Mouse (Mus musculus) limb, embryonic 14.5 days (tissue): ENCODE measurements around the gene Rfx2. TPM values are rescaled to one million over a fixed set of nuclear protein-coding genes. Genes with fewer than 3 reads are reported as not detected.

Source experiments
- ATAC-seq: fragments of 200-750 bp; cut with Nextera tagmentation; 2 replicates; pipeline ENCODE4 v1.8.0; 2017; ENCODE audit warnings: low read depth, moderate number of reproducible peaks, moderate TSS enrichment; ENCODE audit not compliant: low FRiP score
- DNase-seq: peaks from one replicate; pipeline ENCODE4 v3.0.0-alpha.2; 2015; ENCODE audit warnings: low spot score
- H3K27ac ChIP-seq: fragments of 300-500 bp; sonication (generic); replicated peaks from 2 replicates; pipeline ENCODE4 v1.5.1; 2014; ENCODE audit warnings: low read depth, mild to moderate bottlenecking, low read length, moderate library complexity, mixed read lengths
- H3K27me3 ChIP-seq: fragments of 300-500 bp; sonication (generic); 2 replicates; pipeline ENCODE4 v1.6.1; 2014; ENCODE audit warnings: low read length, mixed read lengths; ENCODE audit not compliant: control insufficient read depth, insufficient read depth
- H3K36me3 ChIP-seq: fragments of 300-500 bp; sonication (generic); 2 replicates; pipeline ENCODE4 v1.6.1; 2014; ENCODE audit warnings: mild to moderate bottlenecking, low read length, moderate library complexity, mixed read lengths; ENCODE audit not compliant: control insufficient read depth, insufficient read depth
- H3K4me1 ChIP-seq: fragments of 300-500 bp; sonication (generic); 2 replicates; pipeline ENCODE4 v1.6.1; 2014; ENCODE audit warnings: antibody characterized with exemption, low read length, mixed read lengths; ENCODE audit not compliant: control insufficient read depth, insufficient read depth
- H3K4me2 ChIP-seq: fragments of 300-500 bp; sonication (generic); replicated peaks from 2 replicates; pipeline ENCODE4 v1.6.1; 2014; ENCODE audit warnings: low read depth, mild to moderate bottlenecking, low read length, moderate library complexity; ENCODE audit not compliant: severe bottlenecking
- H3K4me3 ChIP-seq: fragments of 300-500 bp; sonication (generic); replicated peaks from 2 replicates; pipeline ENCODE4 v1.5.1; 2014; ENCODE audit warnings: low read length
- H3K9ac ChIP-seq: fragments of 300-500 bp; sonication (generic); 2 replicates; pipeline ENCODE4 v1.6.1; 2014; ENCODE audit warnings: mild to moderate bottlenecking, low read depth, low read length, moderate library complexity; ENCODE audit not compliant: severe bottlenecking
- H3K9me3 ChIP-seq: fragments of 300-500 bp; sonication (generic); 2 replicates; pipeline ENCODE4 v1.6.1; 2016; ENCODE audit warnings: low read length; ENCODE audit not compliant: control insufficient read depth
- POLR2A ChIP-seq: fragments of 200-500 bp; IDR thresholded peaks from 2 replicates; pipeline ENCODE4 v1.8.0; 2012; ENCODE audit warnings: inconsistent platforms, mild to moderate bottlenecking, moderate library complexity, borderline replicate concordance; ENCODE audit not compliant: insufficient read depth, insufficient read length; ENCODE audit errors: extremely low read depth
- WGBS: fragments of 180-500 bp; shearing (Covaris S2); extraction: QIAGEN DNeasy Blood & Tissue Kit; methylation state at CpG from one replicate; pipeline ENCODE4 v1.1.7; 2014; 5-methylcytosine and 5-hydroxymethylcytosine counted together
- polyA plus RNA-seq, 2 experiments: library from polyadenylated mRNA; depleted of rRNA in 1 of 2; stranded (reverse) in 1 of 2; unstranded in 1 of 2; fragments of >200 nt; fragmentation: Nextera tagmentation in 1 of 2; extraction: Ambion mirVana in 1 of 2; gene quantifications; 2 replicates each; pipeline versions ENCODE4 v1.2.1 to v1.2.3; 2012 to 2014

Rfx2 gene
- polyA plus RNA-seq, 2 experiments, result 4.2 to 8.2 TPM

DNA sequence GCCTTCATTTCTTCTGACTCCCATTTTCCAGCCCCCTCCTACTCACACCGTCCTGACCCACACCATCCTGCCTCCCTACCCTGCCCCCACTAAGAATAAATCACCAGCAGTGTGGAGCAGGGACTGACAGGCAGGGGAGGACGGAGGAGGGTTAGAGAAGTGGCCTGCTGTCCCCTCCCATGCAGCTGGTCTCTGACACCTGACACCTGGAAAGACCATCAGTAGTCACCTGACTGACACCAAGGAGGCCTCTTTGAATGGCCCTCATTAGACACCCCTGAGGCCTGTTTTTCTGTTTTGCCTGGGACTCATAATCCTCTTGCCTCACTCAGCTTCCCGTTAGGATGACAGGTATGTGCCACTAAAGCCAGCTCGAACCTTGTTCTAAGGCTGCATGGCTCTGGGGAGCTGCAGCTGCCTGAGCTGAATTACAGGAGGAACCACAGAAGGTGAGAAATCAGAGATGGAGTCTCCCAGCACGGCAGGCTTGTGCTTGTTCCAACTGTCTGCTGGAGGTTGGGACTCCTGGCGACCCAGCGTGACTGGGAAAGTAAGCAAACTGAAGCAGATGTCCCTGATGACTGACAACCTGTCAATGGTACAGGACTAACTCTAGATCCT lies 103.7 kb downstream of the Rfx2 start:
- ATAC-seq, result no peak
- no peak overlapping the region for H3K27ac ChIP-seq
- peak; percentile 43 for DNase-seq

More for the DNA sequence above, 103.7 kb downstream of the Rfx2 start:
- Histone ChIP-seq H3K9me3 (no peaks in the 10 kb centered on the region), H3K27me3 (no peaks in the 10 kb centered on the region), H3K36me3 (peaks cover 14% of the 10 kb centered on the region), H3K4me2 (no peak overlapping the region; the same call in 1 of the 2 replicates), H3K4me3 (no peak overlapping the region), H3K9ac (no peak overlapping the region), H3K4me1 (peaks cover 39% of the 10 kb centered on the region)
- WGBS, result 5% methylated on average over 7 of the region's 7 CpGs
- no peak for TF ChIP-seq POLR2A

Other genes with a start within 250 kb of the Rfx2 start
- 99.9 and 133 TPM in 2 replicates for gene Safb2, start 246.4 kb downstream of the Rfx2 start, polyA plus RNA-seq (2012; rRNA removed)
- 52.1 and 66.3 TPM in 2 replicates for gene Safb2, start 246.4 kb downstream of the Rfx2 start, polyA plus RNA-seq (2014; fragmentation: Nextera tagmentation; extraction: Ambion mirVana)
- gene Safb, start 246.2 kb downstream of the Rfx2 start, polyA plus RNA-seq (2012; rRNA removed), result 157 and 169 TPM in 2 replicates
- 71.8 and 83.6 TPM in 2 replicates for gene Safb, start 246.2 kb downstream of the Rfx2 start, polyA plus RNA-seq (2014; fragmentation: Nextera tagmentation; extraction: Ambion mirVana)
- 112 and 141 TPM in 2 replicates for gene 2410015M20Rik, start 221.2 kb downstream of the Rfx2 start, polyA plus RNA-seq (2012; rRNA removed)
- 257 and 294 TPM in 2 replicates for gene 2410015M20Rik, start 221.2 kb downstream of the Rfx2 start, polyA plus RNA-seq (2014; fragmentation: Nextera tagmentation; extraction: Ambion mirVana)
- 2,428 and 2,960 TPM in 2 replicates for gene Rpl36, start 217.6 kb downstream of the Rfx2 start, polyA plus RNA-seq (2012; rRNA removed)
- gene Rpl36, start 217.6 kb downstream of the Rfx2 start, polyA plus RNA-seq (2014; fragmentation: Nextera tagmentation; extraction: Ambion mirVana), result 2,222 and 2,347 TPM in 2 replicates
- 76.7 and 79.4 TPM in 2 replicates for gene Lonp1, start 204.1 kb downstream of the Rfx2 start, polyA plus RNA-seq (2012; rRNA removed)
- gene Lonp1, start 204.1 kb downstream of the Rfx2 start, polyA plus RNA-seq (2014; fragmentation: Nextera tagmentation; extraction: Ambion mirVana), result 45.6 and 54.9 TPM in 2 replicates
- gene Catsperd, start 202.9 kb downstream of the Rfx2 start, polyA plus RNA-seq (2012; rRNA removed), result 1.0 TPM in 2 replicates
- 0.48 and 0.58 TPM in 2 replicates for gene Catsperd, start 202.9 kb downstream of the Rfx2 start, polyA plus RNA-seq (2014; fragmentation: Nextera tagmentation; extraction: Ambion mirVana)
- 139 and 154 TPM in 2 replicates for gene Ranbp3, start 157.7 kb downstream of the Rfx2 start, polyA plus RNA-seq (2012; rRNA removed)
- 86.3 and 93.8 TPM in 2 replicates for gene Ranbp3, start 157.7 kb downstream of the Rfx2 start, polyA plus RNA-seq (2014; fragmentation: Nextera tagmentation; extraction: Ambion mirVana)
- gene Ndufa11, start 113.2 kb downstream of the Rfx2 start, polyA plus RNA-seq (2012; rRNA removed), result 251 and 322 TPM in 2 replicates
- gene Ndufa11, start 113.2 kb downstream of the Rfx2 start, polyA plus RNA-seq (2014; fragmentation: Nextera tagmentation; extraction: Ambion mirVana), result 469 and 480 TPM in 2 replicates
- gene Vmac, start 113.0 kb downstream of the Rfx2 start, polyA plus RNA-seq (2012; rRNA removed), result 23.4 and 24.1 TPM in 2 replicates
- 24.1 and 25.0 TPM in 2 replicates for gene Vmac, start 113.0 kb downstream of the Rfx2 start, polyA plus RNA-seq (2014; fragmentation: Nextera tagmentation; extraction: Ambion mirVana)
- 24.1 and 36.7 TPM in 2 replicates for gene Nrtn, start 73.5 kb downstream of the Rfx2 start, polyA plus RNA-seq (2012; rRNA removed)
- gene Nrtn, start 73.5 kb downstream of the Rfx2 start, polyA plus RNA-seq (2014; fragmentation: Nextera tagmentation; extraction: Ambion mirVana), result 31.9 and 36.5 TPM in 2 replicates
- gene Dus3l, start 66.3 kb downstream of the Rfx2 start, polyA plus RNA-seq (2012; rRNA removed), result 107 and 144 TPM in 2 replicates
- gene Dus3l, start 66.3 kb downstream of the Rfx2 start, polyA plus RNA-seq (2014; fragmentation: Nextera tagmentation; extraction: Ambion mirVana), result 43.6 and 44.4 TPM in 2 replicates
- 4.5 and 5.0 TPM in 2 replicates for gene Prr22, start 60.8 kb downstream of the Rfx2 start, polyA plus RNA-seq (2012; rRNA removed)
- 0.58 and 0.97 TPM in 2 replicates for gene Prr22, start 60.8 kb downstream of the Rfx2 start, polyA plus RNA-seq (2014; fragmentation: Nextera tagmentation; extraction: Ambion mirVana)
- 0.03 TPM in 1 of 2 replicates, not detected in the other for gene Acsbg2, start 43.4 kb upstream of the Rfx2 start, polyA plus RNA-seq (2012; rRNA removed)
- not detected in 2 replicates for gene Acsbg2, start 43.4 kb upstream of the Rfx2 start, polyA plus RNA-seq (2014; fragmentation: Nextera tagmentation; extraction: Ambion mirVana)
- 0.03 and 0.08 TPM in 2 replicates for gene 1700061G19Rik, start 44.5 kb upstream of the Rfx2 start, polyA plus RNA-seq (2012; rRNA removed)
- 0.26 TPM in 2 replicates for gene 1700061G19Rik, start 44.5 kb upstream of the Rfx2 start, polyA plus RNA-seq (2014; fragmentation: Nextera tagmentation; extraction: Ambion mirVana)
- 98.3 and 132 TPM in 2 replicates for gene Mllt1, start 104.4 kb upstream of the Rfx2 start, polyA plus RNA-seq (2012; rRNA removed)
- gene Mllt1, start 104.4 kb upstream of the Rfx2 start, polyA plus RNA-seq (2014; fragmentation: Nextera tagmentation; extraction: Ambion mirVana), result 34.5 and 36.3 TPM in 2 replicates
- gene Acer1, start 151.1 kb upstream of the Rfx2 start, polyA plus RNA-seq (2012; rRNA removed), result 1.0 and 1.5 TPM in 2 replicates
- 1.4 and 5.6 TPM in 2 replicates for gene Acer1, start 151.1 kb upstream of the Rfx2 start, polyA plus RNA-seq (2014; fragmentation: Nextera tagmentation; extraction: Ambion mirVana)
- gene Clpp, start 159.3 kb upstream of the Rfx2 start, polyA plus RNA-seq (2012; rRNA removed), result 139 and 177 TPM in 2 replicates
- gene Clpp, start 159.3 kb upstream of the Rfx2 start, polyA plus RNA-seq (2014; fragmentation: Nextera tagmentation; extraction: Ambion mirVana), result 150 and 155 TPM in 2 replicates
- gene Alkbh7, start 166.3 kb upstream of the Rfx2 start, polyA plus RNA-seq (2012; rRNA removed), result 25.1 and 33.9 TPM in 2 replicates
- 40.6 and 41.8 TPM in 2 replicates for gene Alkbh7, start 166.3 kb upstream of the Rfx2 start, polyA plus RNA-seq (2014; fragmentation: Nextera tagmentation; extraction: Ambion mirVana)
- gene Pspn, start 169.0 kb upstream of the Rfx2 start, polyA plus RNA-seq (2012; rRNA removed), result not detected in 2 replicates
- gene Pspn, start 169.0 kb upstream of the Rfx2 start, polyA plus RNA-seq (2014; fragmentation: Nextera tagmentation; extraction: Ambion mirVana), result not detected in 2 replicates
- gene Gtf2f1, start 180.3 kb upstream of the Rfx2 start, polyA plus RNA-seq (2012; rRNA removed), result 37.4 and 68.5 TPM in 2 replicates
- 54.1 and 60.1 TPM in 2 replicates for gene Gtf2f1, start 180.3 kb upstream of the Rfx2 start, polyA plus RNA-seq (2014; fragmentation: Nextera tagmentation; extraction: Ambion mirVana)
- 0.05 TPM in 1 of 2 replicates, not detected in the other for gene Gm17949, start 180.5 kb upstream of the Rfx2 start, polyA plus RNA-seq (2012; rRNA removed)
- gene Gm17949, start 180.5 kb upstream of the Rfx2 start, polyA plus RNA-seq (2014; fragmentation: Nextera tagmentation; extraction: Ambion mirVana), result 0.22 and 0.26 TPM in 2 replicates
- 115 and 151 TPM in 2 replicates for gene Khsrp, start 200.5 kb upstream of the Rfx2 start, polyA plus RNA-seq (2012; rRNA removed)
- 49.5 and 56.6 TPM in 2 replicates for gene Khsrp, start 200.5 kb upstream of the Rfx2 start, polyA plus RNA-seq (2014; fragmentation: Nextera tagmentation; extraction: Ambion mirVana)
- 0.13 and 0.18 TPM in 2 replicates for gene Slc25a41, start 210.6 kb upstream of the Rfx2 start, polyA plus RNA-seq (2012; rRNA removed)
- 0.17 and 0.26 TPM in 2 replicates for gene Slc25a41, start 210.6 kb upstream of the Rfx2 start, polyA plus RNA-seq (2014; fragmentation: Nextera tagmentation; extraction: Ambion mirVana)
- 5.5 and 6.6 TPM in 2 replicates for gene Crb3, start 228.1 kb upstream of the Rfx2 start, polyA plus RNA-seq (2012; rRNA removed)
- 4.6 and 8.3 TPM in 2 replicates for gene Crb3, start 228.1 kb upstream of the Rfx2 start, polyA plus RNA-seq (2014; fragmentation: Nextera tagmentation; extraction: Ambion mirVana)
- 26.3 and 32.9 TPM in 2 replicates for gene Slc25a23, start 228.8 kb upstream of the Rfx2 start, polyA plus RNA-seq (2012; rRNA removed)
- 5.7 and 8.3 TPM in 2 replicates for gene Slc25a23, start 228.8 kb upstream of the Rfx2 start, polyA plus RNA-seq (2014; fragmentation: Nextera tagmentation; extraction: Ambion mirVana)
- gene Dennd1c, start 247.5 kb upstream of the Rfx2 start, polyA plus RNA-seq (2012; rRNA removed), result 2.0 and 2.5 TPM in 2 replicates
- 0.97 and 1.9 TPM in 2 replicates for gene Dennd1c, start 247.5 kb upstream of the Rfx2 start, polyA plus RNA-seq (2014; fragmentation: Nextera tagmentation; extraction: Ambion mirVana)